Mouse (Mus musculus) urinary bladder, postnatal 36 days (tissue): ENCODE data around the gene Gm21775.
"Not testable (repeated sequence)": the region's sequence is repeated elsewhere in the genome, so short reads cannot be mapped to it uniquely, and the experiment has no call there.

ENCODE experiments used
- DNase-seq, 2 experiments: peaks; one replicate each; pipeline ENCODE4 v3.0.0; 2022; ENCODE audit warnings: low spot score in 2 of 2, mixed read lengths in 1 of 2

The Gm21775 gene

GRCm38 (mm10) chrY:10553153-10553552 is at the start of gene Gm21775:
Gm21775 (plus strand) TSS chrY:10553453.
- not testable (repeated sequence) for DNase-seq

GRCm38 (mm10) chrY:10535942-10536341 is 17.3 kb upstream of the Gm21775 start, which contains the start of gene Gm20737:
Gm20737 (minus strand) TSS chrY:10536042.
- not testable (repeated sequence) for DNase-seq
